Mouse (Mus musculus) forebrain, embryonic 16.5 days (tissue): ENCODE data around the gene Dnm1l. TPM values are rescaled to one million over a fixed set of nuclear protein-coding genes. Genes with fewer than 3 reads are reported as not detected.
"Not testable (repeated sequence)": the region's sequence is repeated elsewhere in the genome, so short reads cannot be mapped to it uniquely, and the experiment has no call there.

Experiments
- ATAC-seq: fragments of 200-750 bp; cut with Nextera tagmentation; 2 replicates; pipeline ENCODE4 v1.8.0; 2017; ENCODE audit warnings: mild to moderate bottlenecking, moderate library complexity
- H3K27ac ChIP-seq: fragments of 300-500 bp; sonication (generic); 2 replicates; pipeline ENCODE4 v1.5.1; 2014; ENCODE audit warnings: low read length, control low read depth
- H3K27me3 ChIP-seq: fragments of 300-500 bp; sonication (generic); replicated peaks from 2 replicates; pipeline ENCODE4 v1.6.1; 2014; ENCODE audit warnings: low read length; ENCODE audit not compliant: control insufficient read depth, insufficient read depth
- H3K36me3 ChIP-seq: fragments of 300-500 bp; sonication (generic); 2 replicates; pipeline ENCODE4 v1.6.1; 2014; ENCODE audit not compliant: control insufficient read depth, insufficient read depth
- H3K4me1 ChIP-seq: fragments of 300-500 bp; sonication (generic); replicated peaks from 2 replicates; pipeline ENCODE4 v1.6.1; 2014; ENCODE audit warnings: low read length; ENCODE audit not compliant: control insufficient read depth, insufficient read depth
- H3K4me2 ChIP-seq: fragments of 300-500 bp; sonication (generic); 2 replicates; pipeline ENCODE4 v1.6.1; 2014; ENCODE audit warnings: mild to moderate bottlenecking, low read length, control low read depth
- H3K4me3 ChIP-seq: fragments of 300-500 bp; sonication (generic); replicated peaks from 2 replicates; pipeline ENCODE4 v1.5.1; 2014; ENCODE audit warnings: mild to moderate bottlenecking, low read length, control low read depth
- H3K9ac ChIP-seq: fragments of 300-500 bp; sonication (generic); replicated peaks from 2 replicates; pipeline ENCODE4 v1.6.1; 2014; ENCODE audit warnings: low read depth, low read length, control low read depth
- H3K9me3 ChIP-seq: fragments of 300-500 bp; sonication (generic); 2 replicates; pipeline ENCODE4 v1.6.1; 2016; ENCODE audit warnings: low read length; ENCODE audit not compliant: control insufficient read depth
- WGBS: fragments of 180-500 bp; shearing (Covaris S2); extraction: QIAGEN DNeasy Blood & Tissue Kit; methylation state at CpG from one replicate; pipeline ENCODE4 v1.1.7; 2014; 5-methylcytosine and 5-hydroxymethylcytosine counted together
- polyA plus RNA-seq: library from polyadenylated mRNA; unstranded; fragments of >200 nt; fragmentation: Nextera tagmentation; extraction: Ambion mirVana; gene quantifications from 2 replicates; pipeline ENCODE4 v1.2.1, GENCODE M21; 2015

The Dnm1l gene
- 101 and 102 TPM in 2 replicates for polyA plus RNA-seq

DNA sequence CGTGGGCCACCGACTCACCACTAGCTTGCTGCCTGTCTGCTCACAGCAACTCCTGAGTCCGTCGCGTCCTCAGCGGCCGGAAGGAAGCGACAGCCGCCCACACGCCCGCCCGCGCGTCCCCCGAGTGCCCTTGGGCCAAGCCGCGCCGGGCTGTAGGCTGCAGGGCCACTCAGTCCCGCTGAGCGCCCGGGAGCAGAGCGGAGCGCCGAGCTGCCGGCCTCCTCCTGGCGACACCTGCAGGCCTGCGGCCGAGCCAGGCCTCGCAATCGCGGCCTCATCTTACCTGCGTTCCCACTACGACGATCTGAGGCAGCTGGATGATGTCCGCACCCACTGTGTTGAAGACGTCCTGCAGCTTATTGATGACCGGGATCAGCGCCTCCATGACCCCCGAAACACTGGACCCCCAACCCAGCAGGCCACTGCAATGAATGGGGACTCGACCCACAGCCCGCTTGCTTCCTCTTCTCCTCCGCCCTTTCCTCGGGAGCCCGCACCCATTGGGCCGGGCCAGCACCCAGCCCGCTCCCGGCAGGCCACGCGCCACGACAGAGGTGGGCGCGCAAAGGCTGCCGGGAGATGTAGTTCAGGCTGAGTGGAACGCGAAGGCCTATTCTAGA lies at the start of gene Dnm1l:
TSS of gene Dnm1l (minus strand) at position 479 of the 620 bp plus-strand sequence.
- WGBS, result under 1% methylated on average over 55 of the region's 55 CpGs
- Histone ChIP-seq H3K36me3 (no peaks in the 10 kb centered on the region), H3K27ac (peak within 1 kb of the TSS; percentile 86), H3K27me3 (no peaks in the 10 kb centered on the region), H3K4me2 (peak within 1 kb of the TSS; percentile 78), H3K9ac (peak within 1 kb of the TSS; percentile 96), H3K4me1 (peaks cover 7% of the 10 kb centered on the region), H3K4me3 (peak within 1 kb of the TSS; percentile 99), H3K9me3 (no peaks in the 10 kb centered on the region)
- peak; percentile 100 for ATAC-seq

GRCm38 (mm10) chr16:16367217-16367616 lies 8.5 kb upstream of the Dnm1l start:
- not testable (repeated sequence) for H3K27ac ChIP-seq, ATAC-seq, H3K9me3 ChIP-seq, H3K36me3 ChIP-seq, H3K4me2 ChIP-seq, H3K27me3 ChIP-seq, H3K4me3 ChIP-seq, H3K9ac ChIP-seq, H3K4me1 ChIP-seq
- 72% methylated on average over 8 of the region's 9 CpGs for WGBS

- H3K36me3 ChIP-seq, ATAC-seq, H3K4me1 ChIP-seq, H3K9me3 ChIP-seq, H3K27me3 ChIP-seq, H3K27ac ChIP-seq: not testable (repeated sequence)
- peak overlapping the region; percentile 99 for H3K4me3 ChIP-seq
- peak overlapping the region; percentile 78 for H3K4me2 ChIP-seq
- 58% methylated on average over 9 of the region's 9 CpGs for WGBS
- H3K9ac ChIP-seq, result peak overlapping the region; percentile 96; the same call in 1 of the 2 replicates
Measured at GRCm38 (mm10) chr16:16359101-16359482, 333 bp upstream of the Dnm1l start.

GRCm38 (mm10) chr16:16357908-16358307 lies 851 bp downstream of the Dnm1l start:
- no peaks in the 10 kb centered on the region for H3K27me3 ChIP-seq
- no peak overlapping the region; the same call in 1 of the 2 replicates for H3K27ac ChIP-seq
- H3K9ac ChIP-seq, result peak overlapping the region; percentile 96
- ATAC-seq, result no peak
- no peaks in the 10 kb centered on the region; the same call in 1 of the 2 replicates for H3K36me3 ChIP-seq
- H3K4me1 ChIP-seq, result peaks cover 7% of the 10 kb centered on the region
- peak overlapping the region; percentile 99 for H3K4me3 ChIP-seq
- H3K9me3 ChIP-seq, result peaks cover under 1% of the 10 kb centered on the region
- WGBS, result 8% methylated on average over 6 of the region's 6 CpGs
- peak overlapping the region; percentile 78 for H3K4me2 ChIP-seq

DNA sequence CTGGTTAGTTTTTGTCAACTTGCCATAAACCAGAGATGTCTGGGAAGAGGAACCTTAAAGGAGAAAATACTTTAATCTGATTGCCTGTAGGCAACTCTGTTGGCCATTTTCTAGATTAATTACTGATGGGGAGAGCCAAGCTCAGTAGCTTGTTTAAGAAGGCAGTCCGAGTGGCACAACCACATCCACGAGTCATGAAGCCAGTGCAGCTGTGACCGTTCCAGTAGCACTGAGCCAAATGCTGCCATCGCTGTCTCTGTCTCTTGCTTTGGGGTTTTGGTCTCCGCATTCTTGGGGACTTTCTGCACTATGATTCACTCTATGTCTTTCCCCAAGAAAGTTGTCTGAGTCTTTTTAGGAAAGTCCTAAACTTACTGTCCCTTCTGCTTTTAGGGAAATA lies 12.3 kb downstream of the Dnm1l start:
- ATAC-seq, result no peak
- H3K36me3 ChIP-seq, result 0 out of 2 replicates have a peak, but pooled peaks cover 2% of the 10 kb centered on the region
- H3K4me1 ChIP-seq, result no peaks in the 10 kb centered on the region
- no peak overlapping the region for H3K9ac ChIP-seq
- no peaks in the 10 kb centered on the region for H3K27me3 ChIP-seq
- 85% methylated on average over 5 of the region's 5 CpGs for WGBS
- H3K9me3 ChIP-seq, result no peaks in the 10 kb centered on the region; the same call in 1 of the 2 replicates
- no peak overlapping the region for H3K4me2 ChIP-seq
- H3K4me3 ChIP-seq, result no peak overlapping the region
- no peak overlapping the region for H3K27ac ChIP-seq

DNA sequence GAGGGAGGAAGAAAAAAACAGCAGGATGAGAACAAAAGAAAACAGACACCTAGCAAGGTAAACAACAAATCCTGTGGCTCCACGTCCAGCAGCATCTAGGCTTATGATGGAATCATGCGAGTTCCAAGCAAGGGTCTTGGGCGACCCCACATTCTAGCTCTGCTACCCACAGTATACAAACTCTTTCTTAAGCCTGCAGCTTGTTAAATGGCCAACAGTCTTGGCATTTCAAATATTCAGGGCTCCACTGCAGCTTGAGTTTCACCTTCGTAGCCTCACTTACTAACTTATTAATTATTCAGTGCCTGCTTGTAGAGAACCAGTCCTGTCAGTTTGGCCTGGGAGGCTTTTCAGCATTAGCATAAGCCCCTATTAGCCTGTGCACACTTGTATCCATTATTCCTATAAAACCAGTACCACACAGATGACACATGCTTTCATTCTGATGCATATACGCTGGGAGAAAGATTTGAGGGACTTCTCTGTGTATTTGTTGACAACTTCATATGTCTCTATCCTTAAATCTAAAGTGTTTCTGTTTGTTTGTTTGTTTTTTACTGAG lies 32.9 kb downstream of the Dnm1l start:
- Histone ChIP-seq H3K27me3 (no peaks in the 10 kb centered on the region), H3K36me3 (peaks cover 23% of the 10 kb centered on the region), H3K9ac (no peak overlapping the region), H3K4me2 (no peak overlapping the region), H3K4me3 (no peak overlapping the region), H3K27ac (no peak overlapping the region), H3K9me3 (no peaks in the 10 kb centered on the region), H3K4me1 (no peaks in the 10 kb centered on the region)
- ATAC-seq, result no peak
- WGBS, result 64% methylated on average over 5 of the region's 5 CpGs

- no peak overlapping the region for H3K27ac ChIP-seq
- H3K4me1 ChIP-seq, result no peaks in the 10 kb centered on the region
- no peak overlapping the region for H3K4me2 ChIP-seq
- H3K9ac ChIP-seq, result no peak overlapping the region
- H3K9me3 ChIP-seq, result no peaks in the 10 kb centered on the region
- no peak; the same call in 1 of the 2 replicates for ATAC-seq
- H3K36me3 ChIP-seq, result peaks cover 20% of the 10 kb centered on the region
- WGBS, result 84% methylated on average over 5 of the region's 5 CpGs
- H3K27me3 ChIP-seq, result no peaks in the 10 kb centered on the region
- no peak overlapping the region for H3K4me3 ChIP-seq
Measured at GRCm38 (mm10) chr16:16311319-16311718, 47.4 kb downstream of the Dnm1l start.

GRCm38 (mm10) chr16:16303888-16304287 lies 54.9 kb downstream of the Dnm1l start:
- peak overlapping the region; percentile 61 for H3K4me3 ChIP-seq
- peaks cover 16% of the 10 kb centered on the region for H3K4me1 ChIP-seq
- no peak for ATAC-seq
- H3K36me3 ChIP-seq, result peaks cover 14% of the 10 kb centered on the region
- no peaks in the 10 kb centered on the region for H3K27me3 ChIP-seq
- H3K9me3 ChIP-seq, result no peaks in the 10 kb centered on the region
- H3K4me2 ChIP-seq, result peak overlapping the region; percentile 84
- H3K27ac ChIP-seq, result no peak overlapping the region
- no peak overlapping the region; the same call in 1 of the 2 replicates for H3K9ac ChIP-seq
- whole genome bisulfite sequencing, result 19% methylated on average over 7 of the region's 7 CpGs

DNA sequence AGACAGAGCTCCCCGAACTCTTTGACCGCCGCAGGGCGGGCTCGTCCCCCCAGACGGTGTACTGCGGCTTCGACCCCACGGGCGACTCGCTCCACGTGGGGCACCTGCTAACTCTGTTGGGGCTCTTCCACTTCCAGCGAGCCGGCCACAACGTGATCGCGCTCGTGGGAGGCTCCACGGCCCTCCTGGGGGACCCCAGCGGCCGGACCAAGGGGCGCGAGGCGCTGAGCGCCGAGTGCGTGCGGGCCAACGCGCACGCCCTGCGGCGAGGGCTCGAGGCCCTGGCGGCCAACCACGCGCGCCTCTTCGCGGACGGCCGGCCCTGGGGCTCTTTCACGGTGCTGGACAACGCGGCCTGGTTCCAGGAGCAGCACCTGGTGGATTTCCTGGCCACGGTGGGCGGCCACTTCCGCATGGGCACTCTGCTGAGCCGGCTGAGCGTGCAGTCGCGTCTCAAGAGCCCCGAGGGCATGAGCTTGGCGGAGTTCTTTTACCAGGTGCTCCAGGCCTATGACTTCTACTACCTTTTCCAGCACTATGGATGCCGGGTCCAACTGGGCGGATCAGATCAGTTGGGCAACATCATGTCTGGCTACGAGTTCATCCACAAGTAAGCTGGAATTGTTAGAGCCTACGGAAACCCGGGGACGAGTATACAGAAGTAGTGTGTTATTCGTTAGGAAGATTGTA lies 55.5 kb downstream of the Dnm1l start:
- under 1% methylated on average over 61 of the region's 61 CpGs for WGBS

More for the DNA sequence above, 55.5 kb downstream of the Dnm1l start:
- H3K36me3 ChIP-seq, result peaks cover 14% of the 10 kb centered on the region
- peak overlapping the region; percentile 61 for H3K4me3 ChIP-seq
- H3K4me2 ChIP-seq, result peak overlapping the region; percentile 84
- peaks cover 16% of the 10 kb centered on the region for H3K4me1 ChIP-seq
- ATAC-seq, result peak; percentile 63
- no peaks in the 10 kb centered on the region for H3K27me3 ChIP-seq
- no peaks in the 10 kb centered on the region for H3K9me3 ChIP-seq
- peak overlapping the region; percentile 62 for H3K9ac ChIP-seq
- peak overlapping the region; percentile 95 for H3K27ac ChIP-seq
